Mouse (Mus musculus): ENCODE data around the gene Pgap1.
A peak's percentile ranks its signal among the peaks of the same experiment; 100 is the strongest.

Gene Pgap1

DNA sequence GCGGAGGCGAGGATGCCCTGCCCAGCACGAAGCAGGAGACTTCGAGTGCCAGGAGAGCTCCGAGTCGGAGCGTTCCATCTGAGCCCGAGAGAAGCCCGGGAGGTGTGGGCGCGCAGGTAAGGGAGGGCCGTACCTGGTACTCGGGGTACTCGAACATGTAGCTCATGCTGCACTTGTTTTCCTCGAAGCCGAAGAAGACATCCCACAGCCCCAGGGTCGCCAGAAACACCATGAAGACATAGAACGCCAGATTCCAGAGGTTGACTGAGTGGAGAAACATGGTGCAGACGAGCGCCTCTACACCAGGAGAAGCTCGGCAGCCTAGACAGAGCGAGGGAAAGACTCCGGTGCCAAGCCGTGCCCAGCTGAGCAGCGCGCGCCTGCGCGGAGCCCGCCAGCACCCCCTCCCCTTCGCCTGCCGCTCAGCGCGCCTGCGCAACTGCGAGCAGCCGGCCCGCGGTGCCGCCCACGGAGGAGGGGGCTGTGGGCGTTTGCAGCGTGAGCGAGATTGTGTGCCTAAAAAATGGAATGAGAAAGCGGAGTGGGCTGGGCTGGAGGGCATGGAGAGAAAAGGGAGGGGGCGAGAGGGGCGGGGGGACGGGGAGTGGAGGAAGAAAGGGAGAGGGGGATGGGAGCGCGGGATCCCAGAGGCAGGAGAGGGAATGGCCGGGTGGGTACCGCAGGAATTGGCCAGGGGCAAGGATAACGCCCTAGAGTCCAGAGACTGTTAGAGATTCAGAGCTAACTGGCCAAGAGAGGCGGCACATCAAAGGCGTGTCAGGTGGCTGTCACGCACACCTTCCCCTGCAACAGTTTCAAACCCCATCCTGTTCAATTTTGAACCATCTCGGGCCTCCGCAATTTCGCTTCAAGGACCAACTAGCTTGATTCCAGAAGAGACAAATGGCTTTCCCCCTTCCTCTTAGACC is at the start of gene Pgap1:
Gene Pgap1 (minus strand): TSS at position 384 of the 929 bp plus-strand sequence.
- DNase-seq, result peak; percentile 88 to 90

- no peak for DNase-seq
Observed at GRCm38 (mm10) chr1:54606936-54607335, 49.5 kb upstream of the Pgap1 start.

DNA sequence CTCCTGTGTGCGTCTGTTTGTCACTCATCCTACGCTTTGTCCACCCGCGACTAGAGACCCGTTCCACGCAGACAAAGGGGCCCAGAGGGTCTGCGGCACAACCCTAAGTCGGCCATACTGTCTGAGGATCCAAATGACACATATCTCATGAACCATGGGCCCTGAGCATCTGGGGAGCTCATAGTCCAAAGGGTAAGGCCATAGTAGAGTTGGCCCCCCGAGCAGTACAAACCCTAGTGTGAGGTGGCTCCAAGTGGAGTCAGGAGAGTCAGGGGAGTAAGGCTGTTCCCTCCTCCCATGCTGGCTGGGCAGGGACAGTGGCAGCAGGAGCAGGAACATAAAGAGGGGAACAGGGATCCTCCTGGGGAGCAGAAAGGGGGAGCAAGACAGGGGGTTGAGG is 44.2 kb upstream of the Pgap1 start:
- no peak for DNase-seq

GRCm38 (mm10) chr1:54600275-54600674 is 42.8 kb upstream of the Pgap1 start:
- no peak for DNase-seq

- DNase-seq, result no peak
Observed at GRCm38 (mm10) chr1:54597594-54598217, 40.2 kb upstream of the Pgap1 start.

GRCm38 (mm10) chr1:54596151-54596550 is 38.7 kb upstream of the Pgap1 start:
- no peak for DNase-seq

- DNase-seq, result no peak
Observed at GRCm38 (mm10) chr1:54587076-54587475, 29.6 kb upstream of the Pgap1 start.

DNA sequence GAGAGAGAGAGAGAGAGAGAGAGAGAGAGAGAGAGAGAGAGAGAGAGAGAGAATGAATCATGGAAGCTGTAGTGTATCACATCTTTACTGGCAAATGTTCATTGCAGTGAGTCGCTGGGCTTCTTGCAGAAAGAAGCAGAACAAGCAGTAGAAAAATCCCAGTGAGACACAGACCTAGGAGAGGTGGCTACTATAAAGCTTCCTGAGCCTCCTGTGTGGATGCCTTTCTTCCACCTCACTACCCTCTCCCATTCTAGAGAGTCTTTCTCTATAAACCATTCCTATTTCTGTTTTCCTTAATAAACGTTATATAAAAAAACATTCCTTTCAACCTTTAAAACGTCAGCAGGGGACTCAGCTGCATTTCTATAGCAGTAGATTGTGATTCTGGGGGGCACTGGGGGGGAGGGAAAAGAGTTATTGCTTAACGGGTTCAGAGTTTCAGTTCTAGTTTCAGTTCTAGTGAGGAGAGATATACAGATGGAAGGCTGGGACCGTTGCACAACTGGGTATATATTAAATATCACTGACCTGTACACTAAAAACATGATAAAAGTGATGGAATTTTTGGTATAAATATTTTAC is 28.6 kb upstream of the Pgap1 start:
- DNase-seq, result no peak

DNA sequence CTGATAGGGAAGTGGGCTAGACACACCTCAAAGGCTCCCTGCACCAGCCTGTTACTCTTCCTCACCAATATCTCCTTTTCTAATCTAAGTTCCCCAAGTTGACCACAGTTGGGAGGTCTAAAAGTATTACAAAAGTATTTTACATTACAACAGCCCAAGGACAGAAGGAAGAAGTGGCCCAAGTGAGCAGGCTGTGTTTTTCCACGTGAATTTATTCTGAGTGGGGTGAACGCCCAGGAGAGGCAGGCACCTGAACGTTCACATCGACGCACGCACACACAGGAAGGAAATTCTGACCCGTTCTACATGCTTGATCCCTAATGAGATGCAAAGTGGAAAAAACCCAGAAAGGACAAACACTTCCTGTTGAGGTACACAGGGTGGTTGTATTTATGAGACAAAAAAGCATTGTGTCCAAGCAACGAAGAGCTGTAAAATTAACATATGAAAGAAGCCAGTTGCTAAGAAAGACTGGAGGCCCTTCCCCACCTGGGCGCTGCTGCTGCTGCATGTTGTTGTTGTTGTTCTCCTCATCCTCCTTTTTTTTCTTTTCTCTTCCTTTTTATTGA is 27.9 kb upstream of the Pgap1 start:
- DNase-seq, result no peak

GRCm38 (mm10) chr1:54584588-54585277 is 27.2 kb upstream of the Pgap1 start:
- no peak for DNase-seq

DNA sequence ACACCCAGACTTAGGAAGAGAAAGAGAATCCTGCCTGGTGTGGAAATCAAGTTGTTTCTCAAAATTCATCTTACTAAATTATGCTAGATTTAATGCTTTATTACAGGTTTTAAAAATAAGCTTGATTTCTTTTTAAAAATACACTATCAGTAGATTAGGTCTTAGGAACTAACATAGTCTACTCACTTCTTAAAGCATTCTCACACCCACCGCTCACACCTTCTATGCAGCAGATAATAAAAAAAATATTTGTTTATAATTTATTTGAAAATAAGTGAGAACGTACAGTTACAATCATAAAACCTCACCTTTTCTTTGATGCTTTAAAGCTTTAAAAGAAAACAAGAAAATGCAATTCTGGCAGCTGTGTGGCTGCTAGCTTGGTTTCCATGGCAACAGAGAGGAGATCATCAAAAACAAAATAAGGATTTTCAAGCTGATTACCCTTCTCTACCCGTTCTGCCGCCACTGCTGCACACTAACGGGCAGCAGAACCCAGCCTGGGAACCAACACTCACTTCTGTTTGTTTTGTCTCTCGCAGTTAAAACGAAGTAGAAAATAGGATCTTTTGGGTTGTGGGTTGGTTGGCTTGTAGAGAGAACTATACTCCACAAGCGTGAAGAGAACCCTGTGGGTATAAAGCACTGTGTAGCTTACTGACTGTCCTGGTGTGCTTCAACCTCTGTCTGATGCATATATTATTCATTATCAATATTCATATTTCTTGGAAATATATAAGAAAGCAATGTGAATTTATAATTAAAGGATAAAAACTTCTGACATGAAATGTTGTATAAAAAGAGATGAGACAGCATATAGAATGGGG is 21.1 kb upstream of the Pgap1 start:
- no peak for DNase-seq

DNA sequence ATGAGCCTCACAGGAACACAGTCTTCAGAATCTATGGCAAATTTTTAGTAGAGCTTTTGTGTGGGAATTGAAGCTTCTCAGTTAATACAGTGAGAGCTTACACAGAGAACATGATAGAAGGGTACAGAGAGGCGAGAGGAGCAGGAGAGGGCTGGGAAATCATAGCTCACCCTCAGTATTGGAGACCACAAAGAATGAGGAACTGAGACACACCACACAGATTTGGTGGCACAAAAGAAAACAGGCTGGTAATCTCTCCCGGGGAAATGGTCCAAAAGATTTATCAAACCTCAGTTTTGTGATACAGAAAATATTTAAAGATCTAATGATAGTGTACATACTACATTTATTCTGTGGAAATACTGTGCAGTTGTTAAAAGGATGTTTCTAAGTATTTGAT is 11.6 kb upstream of the Pgap1 start:
- DNase-seq, result no peak

- DNase-seq, result no peak
Observed at GRCm38 (mm10) chr1:54563923-54564322, 6.4 kb upstream of the Pgap1 start.

- no peak for DNase-seq
Observed at GRCm38 (mm10) chr1:54556586-54557221, 780 bp downstream of the Pgap1 start.

DNA sequence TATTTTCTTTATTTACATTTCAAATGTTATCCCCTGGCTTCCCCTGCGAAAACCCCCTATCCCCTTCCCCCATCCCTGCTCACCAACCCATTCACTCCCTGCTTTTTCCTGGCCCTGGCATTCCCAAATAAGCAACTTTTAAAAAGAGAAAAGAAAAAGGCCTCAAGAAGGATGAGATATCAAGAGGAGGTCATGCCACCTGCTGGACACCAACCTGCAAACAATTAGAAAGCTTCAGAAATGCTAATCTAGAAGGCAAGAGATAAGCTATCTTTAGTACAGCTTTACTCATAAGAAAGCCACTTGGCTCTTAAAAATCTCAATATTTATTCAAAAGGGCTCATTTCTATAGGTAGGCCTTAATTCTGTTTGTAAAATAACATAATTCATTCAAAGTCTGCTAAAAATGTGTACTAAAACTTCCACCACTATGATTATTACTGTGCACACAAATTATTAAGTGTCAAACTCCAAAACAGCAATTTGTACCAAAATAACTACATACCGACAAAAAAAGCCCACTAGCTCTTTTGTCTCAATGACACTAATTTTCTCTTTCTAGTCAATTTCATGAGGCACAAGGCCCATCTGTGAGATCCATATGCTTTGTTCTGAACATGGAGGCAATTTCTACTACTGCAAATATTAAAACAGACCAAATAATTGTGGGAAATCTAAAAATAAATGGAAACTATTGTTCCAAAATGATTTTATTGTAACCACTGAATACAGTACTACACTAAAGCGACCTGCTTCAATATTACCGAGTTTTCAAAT is 1.9 kb downstream of the Pgap1 start:
- no peak for DNase-seq

GRCm38 (mm10) chr1:54552621-54553020 is 4.9 kb downstream of the Pgap1 start:
- DNase-seq, result no peak

DNA sequence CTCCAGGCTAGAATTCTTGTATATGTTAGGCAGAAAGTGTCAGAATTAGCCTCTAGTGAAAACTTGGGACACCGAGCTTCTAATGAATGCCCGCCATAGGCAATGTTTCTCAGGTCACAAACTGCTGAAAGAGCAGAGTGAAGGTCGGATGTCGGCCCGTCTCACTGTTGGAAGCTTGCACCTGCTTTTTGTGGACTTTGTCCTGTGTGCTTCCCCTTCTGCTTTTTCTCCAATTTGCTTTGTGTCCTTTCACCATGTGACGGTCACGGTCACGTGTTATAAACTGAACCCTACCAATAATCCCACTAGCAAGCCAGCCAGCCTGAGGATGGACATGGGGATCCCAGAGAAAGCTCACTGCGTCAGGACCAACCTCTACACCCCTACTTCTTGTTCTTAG is 12.3 kb downstream of the Pgap1 start:
- DNase-seq, result no peak

GRCm38 (mm10) chr1:54542920-54543319 is 14.6 kb downstream of the Pgap1 start:
- DNase-seq, result no peak

DNA sequence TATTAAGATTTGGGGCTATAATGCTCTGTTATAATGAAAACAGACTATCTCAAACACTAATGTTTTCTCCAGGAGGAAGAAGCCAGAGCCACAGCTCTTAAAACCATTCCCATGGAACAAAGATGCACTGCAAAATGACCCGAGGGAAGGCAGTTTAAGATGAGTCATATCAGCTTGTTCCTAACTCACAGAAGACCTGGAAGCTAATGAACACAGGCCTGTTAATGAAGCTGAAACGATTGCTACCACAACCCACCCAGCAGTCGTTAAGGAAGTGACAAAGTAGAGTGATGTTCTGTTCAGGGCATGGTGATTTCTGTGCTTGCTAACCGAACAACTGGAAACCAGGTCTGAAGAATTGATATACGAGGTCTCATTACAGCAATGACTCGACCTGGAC is 26.3 kb downstream of the Pgap1 start:
- DNase-seq, result no peak

DNA sequence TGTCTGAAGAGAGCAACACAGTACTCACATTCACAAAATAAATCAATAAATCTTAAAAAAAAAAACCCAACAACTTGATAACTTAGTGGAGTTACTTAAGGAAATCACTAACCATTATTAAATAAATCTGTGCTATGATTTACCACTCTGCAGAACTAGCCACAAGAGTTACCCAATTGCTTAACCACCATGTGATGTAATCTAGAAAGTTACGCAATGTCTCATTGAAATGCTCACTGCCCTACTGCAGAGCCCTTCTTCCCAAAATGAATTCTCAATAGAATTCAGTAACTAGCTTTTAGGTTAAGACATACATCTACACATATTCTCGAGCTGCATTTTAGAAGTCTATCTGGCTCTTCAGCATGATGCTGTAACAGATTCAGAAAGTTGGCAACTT is 33.8 kb downstream of the Pgap1 start:
- no peak for DNase-seq

All from thymus, postnatal 36 days (tissue).